Mouse (Mus musculus) testis, adult 2 months (tissue): ENCODE results near the gene Khk.

Experiments used
- CTCF ChIP-seq: fragments of 200-500 bp; IDR thresholded peaks from 2 replicates; pipeline ENCODE4 v1.5.1; 2012; ENCODE audit warnings: low read depth, mild to moderate bottlenecking, inconsistent platforms, low read length, moderate library complexity; ENCODE audit not compliant: control insufficient read depth, insufficient read depth, insufficient replicate concordance
- POLR2A ChIP-seq: fragments of 200-500 bp; IDR thresholded peaks from 2 replicates; pipeline ENCODE4 v1.6.1; 2012; ENCODE audit warnings: low read depth, mild to moderate bottlenecking, inconsistent platforms, low read length, moderate library complexity; ENCODE audit not compliant: control insufficient read depth

DNA sequence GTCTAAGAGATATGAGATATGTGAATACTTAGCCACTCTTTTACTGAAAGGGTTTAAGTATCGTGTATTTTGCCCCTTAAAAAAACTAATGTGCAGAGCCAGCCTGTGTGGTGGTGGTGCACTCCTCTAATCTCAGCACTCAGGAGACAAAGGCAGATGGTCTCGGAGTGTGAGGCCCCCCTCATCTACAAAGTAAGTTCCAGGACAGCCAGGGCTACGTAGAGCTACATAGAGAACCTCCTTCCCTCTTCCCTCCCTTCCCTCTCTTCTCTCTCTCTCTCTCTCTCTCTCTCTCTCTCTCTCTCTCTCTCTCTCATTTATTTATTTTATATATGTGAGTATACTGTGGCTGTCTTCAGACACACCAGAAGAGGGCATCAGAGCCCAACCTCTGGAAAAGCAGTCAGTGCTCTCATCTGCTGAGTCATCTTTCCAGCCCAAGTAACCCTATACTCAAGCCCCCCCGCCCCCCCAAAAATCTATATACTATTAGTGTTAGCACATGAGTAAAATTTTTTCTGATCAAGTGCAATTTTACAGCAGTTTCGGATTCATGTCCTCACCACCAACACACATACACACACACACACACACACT, 41.8 kb upstream of the Khk start:
- TF ChIP-seq CTCF (no peak), POLR2A (no peak)
